Comparison of ENCODE assay signal across 21 mouse cellular contexts in the genomic region with DNA sequence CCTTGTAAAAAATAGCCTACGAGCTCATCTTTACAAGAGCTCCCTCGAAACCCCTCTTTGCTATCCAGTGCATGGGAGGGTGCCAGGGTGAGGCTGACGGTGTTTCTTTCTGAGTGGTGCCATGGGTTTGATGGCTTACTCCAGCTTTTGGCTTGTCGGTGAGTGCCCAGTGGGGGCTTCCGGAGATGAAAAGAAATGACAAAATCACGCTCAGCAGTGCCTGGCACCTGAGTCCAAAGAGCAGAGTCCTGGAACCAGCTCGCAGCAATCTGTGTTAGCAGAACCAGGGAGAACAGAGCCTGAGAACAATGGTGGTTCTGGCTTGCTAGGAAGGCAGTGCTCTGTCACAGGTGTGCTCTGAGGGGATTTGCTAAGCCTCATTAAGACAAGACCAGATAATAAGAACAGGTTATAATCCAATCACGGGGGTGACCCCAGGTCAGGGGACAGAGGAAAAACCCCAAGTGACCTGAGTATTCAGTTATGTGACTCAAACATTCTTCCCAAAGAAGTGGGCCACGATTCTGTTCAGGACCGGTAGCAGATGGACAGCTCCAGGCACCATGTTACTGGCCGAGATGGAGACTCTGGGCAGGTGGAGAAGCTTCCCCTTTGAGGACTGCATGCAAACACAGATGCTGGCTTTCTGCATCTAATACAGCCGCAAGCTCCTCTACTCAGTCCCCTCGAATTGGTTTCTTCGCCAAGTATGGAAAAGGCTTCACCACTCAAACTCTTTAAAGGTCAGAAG.
DNase-seq lines count a peak whose midpoint lies in the region; ATAC-seq and TF ChIP-seq lines count a peak whose summit lies in the region.
"Had no signal": no experiment of that assay in that cellular context is flagged by ENCODE, and none has a peak within 500 bp of the region (broad histone marks: within the 10 kb centered on the region; RNA-seq: fewer than 3 reads in every experiment).

No protein-coding gene starts in this region.

- no peaks in the 10 kb centered on the region for H3K9me3 ChIP-seq in intestine, embryonic 14.5 days (ENCODE audit: control insufficient read depth, low read length)
- no peaks in the 10 kb centered on the region for H3K9me3 ChIP-seq in intestine, postnatal 0 days (ENCODE audit: control insufficient read depth)
- no peaks in the 10 kb centered on the region for H3K9me3 ChIP-seq in forebrain, embryonic 11.5 days (ENCODE audit: control insufficient read depth, low read length)
- H3K9me3 ChIP-seq: embryonic facial prominence, embryonic 12.5 days; forebrain, embryonic 13.5 days; hindbrain, embryonic 10.5 days; midbrain, embryonic 10.5 days; stomach, embryonic 15.5 days had no signal

- H3K27me3 ChIP-seq in intestine, embryonic 14.5 days (replicated peaks; ENCODE audit: control insufficient read depth, insufficient read depth, low read length), result no peaks in the 10 kb centered on the region
- no peaks in the 10 kb centered on the region for H3K27me3 ChIP-seq in intestine, postnatal 0 days (replicated peaks; ENCODE audit: control insufficient read depth, insufficient read depth, low read length)
- H3K27me3 ChIP-seq in cerebellum, adult 2 months (ENCODE audit: control insufficient read depth, insufficient read depth, low read length), result 0 out of 2 replicates have a peak, but pooled peaks cover 1% of the 10 kb centered on the region
- H3K27me3 ChIP-seq in myocyte (ENCODE audit: control insufficient read depth, insufficient read depth, insufficient read length), result peaks cover 26% of the 10 kb centered on the region
- H3K27me3 ChIP-seq in forebrain, embryonic 11.5 days (ENCODE audit: control insufficient read depth, insufficient read depth, low read length), result no peaks in the 10 kb centered on the region
- H3K27me3 ChIP-seq: forebrain, embryonic 13.5 days; stomach, embryonic 15.5 days had no signal

- peak; percentile 58 for DNase-seq in intestine, embryonic 14.5 days (ENCODE audit: low spot score)
- peak; percentile 36 to 58 for DNase-seq in cerebellum, adult 2 months
- peak; percentile 62 for DNase-seq in embryo, embryonic 10 days (ENCODE audit: low spot score)
- no peak for DNase-seq in layer of hippocampus, adult 8-10 months (ENCODE audit: low spot score in 2 of 2)
- DNase-seq in forebrain, embryonic 11.5 days (ENCODE audit: low spot score), result no peak
- DNase-seq in spleen, postnatal 14 days (ENCODE audit: low spot score in 2 of 2), result no peak
- DNase-seq: gastrocnemius, postnatal 10 days; kidney, adult 11 months; lung, postnatal 10 days; right cerebral cortex, postnatal 4 days; thymus, postnatal 14 days had no signal

- no peaks in the 10 kb centered on the region for H3K4me1 ChIP-seq in intestine, embryonic 14.5 days (replicated peaks; ENCODE audit: control insufficient read depth, insufficient read depth, low read length)
- no peaks in the 10 kb centered on the region for H3K4me1 ChIP-seq in intestine, postnatal 0 days (replicated peaks; ENCODE audit: control insufficient read depth, insufficient read depth, low read length)
- H3K4me1 ChIP-seq in cerebellum, adult 2 months (ENCODE audit: control insufficient read depth, insufficient read depth, low read length), result peaks cover 7% of the 10 kb centered on the region; the same call in 1 of the 2 replicates
- no peaks in the 10 kb centered on the region for H3K4me1 ChIP-seq in forebrain, embryonic 11.5 days (replicated peaks; ENCODE audit: control insufficient read depth, insufficient read depth, low read length)
- H3K4me1 ChIP-seq: embryonic facial prominence, embryonic 12.5 days; stomach, embryonic 15.5 days had no signal

- 63% methylated on average over 14 of the region's 14 CpGs for WGBS in intestine, embryonic 14.5 days
- 63% methylated on average over 14 of the region's 14 CpGs for WGBS in intestine, postnatal 0 days
- WGBS in cerebellum, adult 2 months, result 28% methylated on average over 14 of the region's 14 CpGs
- WGBS in forebrain, embryonic 11.5 days, result 69% methylated on average over 14 of the region's 14 CpGs

- no peak for ATAC-seq in intestine, embryonic 14.5 days (replicated peaks; ENCODE audit: low FRiP score, low TSS enrichment, low read depth)
- ATAC-seq in intestine, postnatal 0 days, result no peak
- no peak for ATAC-seq in forebrain, embryonic 11.5 days (replicated peaks; ENCODE audit: low FRiP score)
- ATAC-seq: CD4-positive, CD25-positive, alpha-beta regulatory T cell, adult 4 months; forebrain, embryonic 13.5 days had no signal

- no peak overlapping the region for H3K9ac ChIP-seq in intestine, embryonic 14.5 days (ENCODE audit: low read length)
- H3K9ac ChIP-seq in intestine, postnatal 0 days (ENCODE audit: low read depth, low read length), result no peak overlapping the region
- H3K9ac ChIP-seq in forebrain, embryonic 11.5 days (ENCODE audit: low read length), result no peak overlapping the region
- H3K9ac ChIP-seq: embryonic facial prominence, embryonic 12.5 days; forebrain, embryonic 13.5 days; stomach, embryonic 15.5 days had no signal

- no peak overlapping the region for H3K4me2 ChIP-seq in intestine, embryonic 14.5 days (ENCODE audit: low read length)
- H3K4me2 ChIP-seq in intestine, postnatal 0 days (replicated peaks; ENCODE audit: low read depth), result no peak overlapping the region
- no peak overlapping the region for H3K4me2 ChIP-seq in myocyte (ENCODE audit: low read depth)
- no peak overlapping the region for H3K4me2 ChIP-seq in forebrain, embryonic 11.5 days (ENCODE audit: low read depth, low read length, severe bottlenecking)
- H3K4me2 ChIP-seq: embryonic facial prominence, embryonic 12.5 days; forebrain, embryonic 13.5 days; heart, embryonic 11.5 days; liver, embryonic 11.5 days; stomach, embryonic 15.5 days had no signal

- H3K27ac ChIP-seq in intestine, embryonic 14.5 days (ENCODE audit: low read depth), result no peak overlapping the region
- H3K27ac ChIP-seq in intestine, postnatal 0 days (ENCODE audit: low read depth, low read length), result no peak overlapping the region
- no peak overlapping the region for H3K27ac ChIP-seq in cerebellum, adult 2 months (ENCODE audit: insufficient read depth, low read length)
- no peak overlapping the region for H3K27ac ChIP-seq in forebrain, embryonic 11.5 days (ENCODE audit: low read depth, low read length)
- H3K27ac ChIP-seq: embryonic facial prominence, embryonic 12.5 days; forebrain, embryonic 13.5 days; hindbrain, embryonic 10.5 days; midbrain, embryonic 10.5 days; stomach, embryonic 15.5 days had no signal

- TF ChIP-seq POLR2A in cerebellum, adult 2 months (IDR thresholded peaks at IDR 0.05; ENCODE audit: borderline replicate concordance, insufficient read depth, low read length), result no peak
- no peak for TF ChIP-seq POLR2A in myocyte (IDR thresholded peaks at IDR 0.05; ENCODE audit: insufficient read length, low read depth)

- H3K4me3 ChIP-seq in intestine, embryonic 14.5 days (ENCODE audit: low read depth, low read length), result no peak overlapping the region
- no peak overlapping the region for H3K4me3 ChIP-seq in intestine, postnatal 0 days (ENCODE audit: low read depth, low read length)
- H3K4me3 ChIP-seq in cerebellum, adult 2 months (replicated peaks; ENCODE audit: insufficient read depth, low read depth, low read length), result no peak overlapping the region
- H3K4me3 ChIP-seq in myocyte, result no peak overlapping the region
- H3K4me3 ChIP-seq in forebrain, embryonic 11.5 days (ENCODE audit: low read depth, low read length), result no peak overlapping the region
- H3K4me3 ChIP-seq: embryonic facial prominence, embryonic 12.5 days; forebrain, embryonic 13.5 days; hindbrain, embryonic 10.5 days; midbrain, embryonic 10.5 days; stomach, embryonic 15.5 days had no signal

- no peaks in the 10 kb centered on the region for H3K36me3 ChIP-seq in intestine, embryonic 14.5 days (ENCODE audit: control insufficient read depth, insufficient read depth, low read length)
- no peaks in the 10 kb centered on the region for H3K36me3 ChIP-seq in intestine, postnatal 0 days (ENCODE audit: control insufficient read depth, insufficient read depth)
- H3K36me3 ChIP-seq in myocyte (ENCODE audit: control insufficient read depth, insufficient read depth), result no peaks in the 10 kb centered on the region
- H3K36me3 ChIP-seq in forebrain, embryonic 11.5 days (ENCODE audit: control insufficient read depth, insufficient read depth, low read length), result no peaks in the 10 kb centered on the region
- H3K36me3 ChIP-seq: embryonic facial prominence, embryonic 12.5 days; hindbrain, embryonic 10.5 days; midbrain, embryonic 10.5 days; stomach, embryonic 15.5 days had no signal

- no peak overlapping the region for H3ac ChIP-seq in myocyte (ENCODE audit: control insufficient read depth, insufficient read length)

- no peak for TF ChIP-seq CTCF in intestine, postnatal 0 days (IDR thresholded peaks at IDR 0.05; ENCODE audit: low read depth)
- no peak for TF ChIP-seq CTCF in cerebellum, adult 2 months (IDR thresholded peaks at IDR 0.05; ENCODE audit: borderline replicate concordance, insufficient read depth, low read depth, low read length)

- no peaks in the 10 kb centered on the region for H3K79me2 ChIP-seq in myocyte (ENCODE audit: control insufficient read depth, insufficient read depth)

TF ChIP-seq in myocyte, 11 proteins besides CTCF, POLR2A, EP300 and RAD21:
- no peak for TF ChIP-seq E2F4 (IDR thresholded peaks at IDR 0.05; ENCODE audit: insufficient read depth)
- no peak for TF ChIP-seq POLR2AphosphoS2 (IDR thresholded peaks at IDR 0.05; ENCODE audit: insufficient read length, low read depth)
- TF ChIP-seq TCF12 (IDR thresholded peaks at IDR 0.05; ENCODE audit: insufficient read depth, poor library complexity, severe bottlenecking), result no peak
- TF ChIP-seq REST (IDR thresholded peaks at IDR 0.05; ENCODE audit: insufficient read depth, insufficient read length), result peak; percentile 75
- no peak for TF ChIP-seq SRF (IDR thresholded peaks at IDR 0.05; ENCODE audit: control insufficient read depth, insufficient read length, low read depth)
- TF ChIP-seq MYOD1 (IDR thresholded peaks at IDR 0.05; ENCODE audit: control insufficient read depth in 1 of 3, insufficient read length in 2 of 3, low read depth in 2 of 3), result no peak
- no peak for TF ChIP-seq MYOG (IDR thresholded peaks at IDR 0.05; ENCODE audit: control insufficient read depth in 1 of 3, insufficient read depth in 1 of 3, insufficient read length in 2 of 3, low read depth in 2 of 3)

Comparison
In these comparisons a context has a peak if more than half of its experiments do, and no peak if none do; other contexts are left out.
1. DNase-seq: peak in intestine, embryonic 14.5 days (single experiment), cerebellum, adult 2 months (2 of 2) and embryo, embryonic 10 days (single experiment); none in layer of hippocampus, adult 8-10 months (0 of 2), forebrain, embryonic 11.5 days (single experiment) and spleen, postnatal 14 days (0 of 2).